Mouse (Mus musculus) left cerebral cortex, postnatal 14 days (tissue): ENCODE results near the gene G430095P16Rik. TPM values are rescaled to one million over a fixed set of nuclear protein-coding genes. Genes with fewer than 3 reads are reported as not detected.
A peak's percentile ranks its signal among the peaks of the same experiment; 100 is the strongest.

Experiments used
- DNase-seq, 2 experiments: peaks; one replicate each; pipeline ENCODE4 v3.0.0; 2021 to 2022; ENCODE audit warnings: low spot score in 2 of 2, mixed read lengths in 1 of 2
- intact Hi-C: fragments of 180-260 bp; cut with DNase I; formaldehyde crosslinking; loops from one replicate; pipeline ENCODE4 v1.15.1; 2025
- total RNA-seq, 2 experiments: library from RNA; stranded (reverse); gene quantifications; 2 replicates each; pipeline ENCODE4 v1.2.3; 2021

G430095P16Rik gene
- total RNA-seq, 2 experiments from 2014 or later = not detected

GRCm38 (mm10) chr8:84700941-84701911 lies 21.6 kb upstream of the G430095P16Rik start, which contains the start of gene Lyl1:
Gene Lyl1 (plus strand): TSS chr8:84701457.
- intact Hi-C loops = no loop called here
- DNase-seq = peak in 1 of 2 experiments; percentile 17

- intact Hi-C loops = no loop called here
- DNase-seq = no peak
These were observed 20.2 kb upstream of the G430095P16Rik start for GRCm38 (mm10) chr8:84702561-84702960.

GRCm38 (mm10) chr8:84702963-84703465 lies 19.8 kb upstream of the G430095P16Rik start:
- DNase-seq = no peak
- intact Hi-C loops = no loop called here

- intact Hi-C loops = no loop called here
- DNase-seq = no peak
These were observed 19.1 kb upstream of the G430095P16Rik start for GRCm38 (mm10) chr8:84703466-84704249.

GRCm38 (mm10) chr8:84704356-84704755 lies 18.5 kb upstream of the G430095P16Rik start:
- peak; percentile 74 for DNase-seq
- intact Hi-C loops = no loop called here

GRCm38 (mm10) chr8:84704867-84705831 lies 17.7 kb upstream of the G430095P16Rik start:
- intact Hi-C loops = no loop called here
- peak in 1 of 2 experiments; percentile 19 for DNase-seq

- intact Hi-C loops = no loop called here
These were observed 16.8 kb upstream of the G430095P16Rik start for GRCm38 (mm10) chr8:84705960-84706359.

GRCm38 (mm10) chr8:84706610-84707266 lies 16.1 kb upstream of the G430095P16Rik start:
- DNase-seq = no peak
- intact Hi-C loops = no loop called here

More at GRCm38 (mm10) chr8:84705960-84706359, 16.8 kb upstream of the G430095P16Rik start:
- no peak for DNase-seq

- intact Hi-C loops = no loop called here
- no peak for DNase-seq
These were observed 15.4 kb upstream of the G430095P16Rik start for GRCm38 (mm10) chr8:84707267-84707883.

GRCm38 (mm10) chr8:84708071-84708541 lies 14.7 kb upstream of the G430095P16Rik start:
- intact Hi-C loops = no loop called here
- DNase-seq = no peak

GRCm38 (mm10) chr8:84708774-84709475 lies 13.9 kb upstream of the G430095P16Rik start:
- DNase-seq = peak; percentile 89 to 93
- intact Hi-C loops = loop anchor here (1.0 kb wide), 1 partner anchor 104 kb away; no protein-coding TSS in a partner anchor

- intact Hi-C loops = loop anchor here (1.0 kb wide), 1 partner anchor 103 kb away; no protein-coding TSS in a partner anchor
These were observed 12.9 kb upstream of the G430095P16Rik start for GRCm38 (mm10) chr8:84709931-84710330.

GRCm38 (mm10) chr8:84711312-84711711 lies 11.5 kb upstream of the G430095P16Rik start:
- intact Hi-C loops = no loop called here
- DNase-seq = no peak

More at GRCm38 (mm10) chr8:84709931-84710330, 12.9 kb upstream of the G430095P16Rik start:
- DNase-seq = no peak

- intact Hi-C loops = no loop called here
- DNase-seq = no peak
These were observed 10.7 kb upstream of the G430095P16Rik start for GRCm38 (mm10) chr8:84711933-84712758.

GRCm38 (mm10) chr8:84712759-84713120 lies 10.1 kb upstream of the G430095P16Rik start:
- no peak for DNase-seq
- intact Hi-C loops = no loop called here

- no peak for DNase-seq
- intact Hi-C loops = no loop called here
These were observed 9.4 kb upstream of the G430095P16Rik start for GRCm38 (mm10) chr8:84713381-84713780.
